Mouse (Mus musculus): Measurements from ENCODE around the gene Gm13290. TPM values are rescaled to one million over a fixed set of nuclear protein-coding genes. Genes with fewer than 3 reads are reported as not detected.
"Not testable (repeated sequence)": the region's sequence is repeated elsewhere in the genome, so short reads cannot be mapped to it uniquely, and the experiment has no call there.

Gm13290 gene
- not detected for total RNA-seq (2021)

GRCm38 (mm10) chr4:88773534-88773933 lies at the start of gene Gm13290:
Gene Gm13290, plus strand, starts transcription at chr4:88773834.
- DNase-seq, result not testable (repeated sequence)

- DNase-seq, result no peak
Observed at GRCm38 (mm10) chr4:88726727-88727126, 46.9 kb upstream of the Gm13290 start.

GRCm38 (mm10) chr4:88727324-88727723 lies 46.3 kb upstream of the Gm13290 start:
- no peak for DNase-seq

- no peak for DNase-seq
Observed at GRCm38 (mm10) chr4:88738480-88738879, 35.2 kb upstream of the Gm13290 start.

GRCm38 (mm10) chr4:88739036-88739435 lies 34.6 kb upstream of the Gm13290 start:
- DNase-seq, result no peak

- no peak for DNase-seq
Observed at GRCm38 (mm10) chr4:88741426-88741825, 32.2 kb upstream of the Gm13290 start.

- DNase-seq, result no peak
Observed at GRCm38 (mm10) chr4:88742771-88743371, 30.8 kb upstream of the Gm13290 start.

GRCm38 (mm10) chr4:88744207-88744606 lies 29.4 kb upstream of the Gm13290 start:
- no peak for DNase-seq

GRCm38 (mm10) chr4:88749926-88750325 lies 23.7 kb upstream of the Gm13290 start:
- no peak for DNase-seq

- DNase-seq, result peak; percentile 71 to 72
Observed at GRCm38 (mm10) chr4:88754818-88755340, 18.8 kb upstream of the Gm13290 start, which contains the start of gene Gm13271. Gene Gm13271, plus strand, starts transcription at chr4:88754868.

GRCm38 (mm10) chr4:88756581-88757513 lies 16.8 kb upstream of the Gm13290 start:
- not testable (repeated sequence) for DNase-seq

GRCm38 (mm10) chr4:88757628-88758031 lies 16.0 kb upstream of the Gm13290 start:
- peak; percentile 95 for DNase-seq

- DNase-seq, result not testable (repeated sequence)
Observed at GRCm38 (mm10) chr4:88758751-88759150, 14.9 kb upstream of the Gm13290 start.

GRCm38 (mm10) chr4:88759610-88760268 lies 13.9 kb upstream of the Gm13290 start, which contains the start of gene Gm13283:
Gene Gm13283, plus strand, starts transcription at chr4:88760119.
- DNase-seq, result not testable (repeated sequence)

GRCm38 (mm10) chr4:88760431-88760830 lies 13.2 kb upstream of the Gm13290 start:
- peak; percentile 45 to 60 for DNase-seq

GRCm38 (mm10) chr4:88761776-88762175 lies 11.9 kb upstream of the Gm13290 start:
- DNase-seq, result peak; percentile 48 to 70

- DNase-seq, result not testable (repeated sequence)
Observed at GRCm38 (mm10) chr4:88762341-88762740, 11.3 kb upstream of the Gm13290 start.

- DNase-seq, result peak; percentile 29 to 37
Observed at GRCm38 (mm10) chr4:88763384-88764018, 10.1 kb upstream of the Gm13290 start.

- DNase-seq, result not testable (repeated sequence)
Observed at GRCm38 (mm10) chr4:88776622-88777021, 3.0 kb downstream of the Gm13290 start, which contains the start of gene Gm13289. Gene Gm13289, plus strand, starts transcription at chr4:88776922.

- not testable (repeated sequence) for DNase-seq
Observed at GRCm38 (mm10) chr4:88779550-88779949, 5.9 kb downstream of the Gm13290 start, which contains the start of gene Gm13272. Gene Gm13272, plus strand, starts transcription at chr4:88779850.

- not testable (repeated sequence) for DNase-seq
Observed at GRCm38 (mm10) chr4:88780320-88780719, 6.7 kb downstream of the Gm13290 start.

GRCm38 (mm10) chr4:88781831-88782230 lies 8.2 kb downstream of the Gm13290 start, which contains the start of gene Ifnz:
Gene Ifnz, plus strand, starts transcription at chr4:88782131.
- DNase-seq, result not testable (repeated sequence)
